Mouse (Mus musculus): ENCODE measurements around the gene Sirt2. TPM values are rescaled to one million over a fixed set of nuclear protein-coding genes. Genes with fewer than 3 reads are reported as not detected.
A peak's percentile ranks its signal among the peaks of the same experiment; 100 is the strongest.

The Sirt2 gene
- polyA plus RNA-seq, 1 experiment = 298 TPM

GRCm38 (mm10) chr7:28741368-28741708 lies 25.2 kb upstream of the Sirt2 start:
- Histone ChIP-seq H3K27me3 (ENCODE audit: control insufficient read depth, insufficient read depth, low read length) (no peaks in the 10 kb centered on the region), H3K27ac (ENCODE audit: insufficient read depth, low read length) (peak overlapping the region; percentile 70), H3K4me3 (replicated peaks; ENCODE audit: insufficient read depth, low read depth, low read length) (peak overlapping the region; percentile 91), H3K4me1 (ENCODE audit: control insufficient read depth, insufficient read depth, low read length) (peaks cover 11% of the 10 kb centered on the region)
- 0% methylated on average over 13 of the region's 13 CpGs for WGBS
- no peak for TF ChIP-seq CTCF (IDR thresholded peaks at IDR 0.05; ENCODE audit: borderline replicate concordance, insufficient read depth, low read depth, low read length)
- TF ChIP-seq POLR2A (IDR thresholded peaks at IDR 0.05; ENCODE audit: borderline replicate concordance, insufficient read depth, low read length) = no peak
- DNase-seq = no peak

- TF ChIP-seq CTCF (IDR thresholded peaks at IDR 0.05; ENCODE audit: borderline replicate concordance, insufficient read depth, low read depth, low read length) (peak; percentile 76), POLR2A (IDR thresholded peaks at IDR 0.05; ENCODE audit: borderline replicate concordance, insufficient read depth, low read length) (peak; percentile 98)
- peak within 1 kb of the TSS; percentile 76 for H3K27ac ChIP-seq (ENCODE audit: insufficient read depth, low read length)
- no peaks in the 10 kb centered on the region for H3K27me3 ChIP-seq (ENCODE audit: control insufficient read depth, insufficient read depth, low read length)
- peaks cover 11% of the 10 kb centered on the region for H3K4me1 ChIP-seq (ENCODE audit: control insufficient read depth, insufficient read depth, low read length)
- peak within 1 kb of the TSS; percentile 91 for H3K4me3 ChIP-seq (replicated peaks; ENCODE audit: insufficient read depth, low read depth, low read length)
- peak; percentile 98 for DNase-seq
- under 1% methylated on average over 39 of the region's 39 CpGs for WGBS
These were observed 24.7 kb upstream of the Sirt2 start, which contains the start of the genes Mrps12 and Sars2 for GRCm38 (mm10) chr7:28741709-28742438. Gene Mrps12, minus strand, starts transcription at chr7:28741820. Gene Sars2, plus strand, starts transcription at chr7:28741992.

DNA sequence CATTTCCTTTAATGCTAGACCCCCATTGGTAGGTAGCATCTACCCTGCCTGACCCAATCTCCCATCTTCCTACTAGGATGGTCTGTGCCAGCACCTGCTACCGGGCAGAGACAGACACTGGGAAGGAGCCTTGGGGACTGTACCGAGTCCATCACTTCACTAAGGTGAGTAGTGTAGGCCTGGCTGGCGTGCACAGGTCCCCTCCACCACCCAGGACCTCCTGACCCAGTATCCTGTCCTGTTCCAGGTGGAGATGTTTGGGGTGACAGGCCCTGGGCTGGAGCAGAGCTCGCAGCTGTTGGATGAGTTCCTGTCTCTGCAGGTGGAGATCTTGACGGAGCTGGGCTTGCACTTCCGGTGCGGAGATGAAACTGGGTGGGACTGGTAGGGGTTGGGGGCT lies 16.6 kb upstream of the Sirt2 start:
- WGBS = 94% methylated on average over 7 of the region's 7 CpGs
- H3K27me3 ChIP-seq (ENCODE audit: control insufficient read depth, insufficient read depth, low read length) = no peaks in the 10 kb centered on the region

DNA sequence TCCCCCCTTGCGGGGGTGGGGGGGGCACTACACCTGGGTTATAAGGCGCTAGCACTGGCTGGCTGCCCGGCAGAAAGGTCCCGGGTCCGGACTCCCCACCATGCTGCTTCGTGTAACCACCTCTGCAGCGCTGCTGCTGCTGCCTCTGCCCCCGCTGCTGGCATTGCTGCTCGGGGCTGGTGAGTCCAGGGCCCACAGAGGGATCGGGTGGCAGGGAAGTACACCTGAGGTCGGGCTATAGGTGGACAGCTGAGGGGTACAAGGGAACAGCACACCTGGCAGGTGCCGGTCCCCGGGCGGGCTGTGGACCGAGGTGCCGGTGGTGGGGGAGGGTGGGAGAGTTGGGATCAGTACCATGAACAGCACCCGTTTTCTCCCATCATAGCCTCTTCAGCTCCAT lies 10.5 kb upstream of the Sirt2 start, which contains the start of gene Ccer2:
Gene Ccer2 (plus strand): TSS at position 96 of the 400 bp plus-strand sequence.
- H3K4me3 ChIP-seq (replicated peaks; ENCODE audit: insufficient read depth, low read depth, low read length) = no peak within 1 kb of the TSS
- DNase-seq = no peak
- no peak within 1 kb of the TSS for H3K27ac ChIP-seq (ENCODE audit: insufficient read depth, low read length)
- TF ChIP-seq POLR2A (IDR thresholded peaks at IDR 0.05; ENCODE audit: borderline replicate concordance, insufficient read depth, low read length) (no peak), CTCF (IDR thresholded peaks at IDR 0.05; ENCODE audit: borderline replicate concordance, insufficient read depth, low read depth, low read length) (no peak)
- H3K27me3 ChIP-seq (ENCODE audit: control insufficient read depth, insufficient read depth, low read length) = no peaks in the 10 kb centered on the region; the same call in 1 of the 2 replicates
- 4% methylated on average over 17 of the region's 17 CpGs for WGBS
- H3K4me1 ChIP-seq (ENCODE audit: control insufficient read depth, insufficient read depth, low read length) = no peaks in the 10 kb centered on the region; the same call in 1 of the 2 replicates

More for the DNA sequence above, 16.6 kb upstream of the Sirt2 start:
- Histone ChIP-seq H3K4me1 (ENCODE audit: control insufficient read depth, insufficient read depth, low read length) (no peaks in the 10 kb centered on the region), H3K4me3 (replicated peaks; ENCODE audit: insufficient read depth, low read depth, low read length) (no peak overlapping the region), H3K27ac (ENCODE audit: insufficient read depth, low read length) (no peak overlapping the region)
- no peak for DNase-seq
- no peak for TF ChIP-seq CTCF (IDR thresholded peaks at IDR 0.05; ENCODE audit: borderline replicate concordance, insufficient read depth, low read depth, low read length)
- TF ChIP-seq POLR2A (IDR thresholded peaks at IDR 0.05; ENCODE audit: borderline replicate concordance, insufficient read depth, low read length) = no peak

DNA sequence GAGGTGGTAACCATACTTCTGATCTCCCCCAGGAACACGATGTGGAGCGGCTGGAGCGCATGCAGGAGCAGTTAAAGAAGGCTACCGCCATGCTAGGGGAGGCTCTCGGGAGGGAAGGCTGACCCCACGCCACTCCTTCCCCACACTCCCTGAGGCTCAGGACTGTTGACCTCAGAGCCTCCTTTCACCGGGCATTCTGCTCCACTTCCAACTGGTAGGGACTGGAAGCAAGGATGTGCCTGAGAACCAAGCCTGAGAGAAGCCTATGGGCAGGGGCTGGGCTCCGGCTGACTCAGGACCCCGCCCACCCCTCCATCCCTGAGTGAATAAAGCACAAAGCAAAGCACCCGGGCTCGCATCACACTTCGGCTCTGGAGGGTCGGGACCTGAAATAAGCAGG lies 7.9 kb upstream of the Sirt2 start:
- Histone ChIP-seq H3K4me3 (replicated peaks; ENCODE audit: insufficient read depth, low read depth, low read length) (no peak overlapping the region), H3K27me3 (ENCODE audit: control insufficient read depth, insufficient read depth, low read length) (no peaks in the 10 kb centered on the region; the same call in 1 of the 2 replicates), H3K27ac (ENCODE audit: insufficient read depth, low read length) (no peak overlapping the region), H3K4me1 (ENCODE audit: control insufficient read depth, insufficient read depth, low read length) (no peaks in the 10 kb centered on the region; the same call in 1 of the 2 replicates)
- 83% methylated on average over 13 of the region's 13 CpGs for WGBS
- no peak for DNase-seq
- TF ChIP-seq POLR2A (IDR thresholded peaks at IDR 0.05; ENCODE audit: borderline replicate concordance, insufficient read depth, low read length) = no peak
- no peak for TF ChIP-seq CTCF (IDR thresholded peaks at IDR 0.05; ENCODE audit: borderline replicate concordance, insufficient read depth, low read depth, low read length)

DNA sequence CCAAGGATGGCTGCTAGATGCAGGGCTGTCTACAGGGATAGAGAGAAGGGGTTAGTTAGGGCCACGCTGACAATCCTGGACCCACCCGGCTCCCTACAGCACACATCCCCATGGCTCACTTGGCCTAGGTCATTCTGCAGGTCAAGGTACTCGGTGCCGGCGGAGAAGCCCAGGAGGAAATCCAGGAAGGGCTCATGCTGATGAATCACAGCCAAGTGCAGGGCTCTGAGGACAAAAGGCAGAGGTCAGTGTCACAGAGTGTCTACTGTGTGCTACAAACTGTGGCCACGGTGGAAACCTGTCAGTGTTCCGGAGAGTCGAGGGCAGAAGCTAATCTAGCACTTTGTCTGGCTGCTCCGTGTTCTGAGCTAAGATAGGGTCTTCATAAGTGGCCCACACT lies 4.6 kb upstream of the Sirt2 start:
- DNase-seq = no peak
- no peaks in the 10 kb centered on the region for H3K27me3 ChIP-seq (ENCODE audit: control insufficient read depth, insufficient read depth, low read length)
- TF ChIP-seq POLR2A (IDR thresholded peaks at IDR 0.05; ENCODE audit: borderline replicate concordance, insufficient read depth, low read length) (no peak), CTCF (IDR thresholded peaks at IDR 0.05; ENCODE audit: borderline replicate concordance, insufficient read depth, low read depth, low read length) (no peak)
- H3K27ac ChIP-seq (ENCODE audit: insufficient read depth, low read length) = no peak overlapping the region
- no peaks in the 10 kb centered on the region; the same call in 1 of the 2 replicates for H3K4me1 ChIP-seq (ENCODE audit: control insufficient read depth, insufficient read depth, low read length)
- H3K4me3 ChIP-seq (replicated peaks; ENCODE audit: insufficient read depth, low read depth, low read length) = no peak overlapping the region
- 93% methylated on average over 9 of the region's 9 CpGs for whole genome bisulfite sequencing

GRCm38 (mm10) chr7:28765211-28765610 lies 1.3 kb upstream of the Sirt2 start:
- 83% methylated on average over 6 of the region's 6 CpGs for WGBS
- H3K4me1 ChIP-seq (ENCODE audit: control insufficient read depth, insufficient read depth, low read length) = peaks cover 5% of the 10 kb centered on the region
- no peak for DNase-seq
- no peaks in the 10 kb centered on the region for H3K27me3 ChIP-seq (ENCODE audit: control insufficient read depth, insufficient read depth, low read length)
- H3K4me3 ChIP-seq (replicated peaks; ENCODE audit: insufficient read depth, low read depth, low read length) = peak overlapping the region; percentile 60
- TF ChIP-seq POLR2A (IDR thresholded peaks at IDR 0.05; ENCODE audit: borderline replicate concordance, insufficient read depth, low read length) (no peak), CTCF (IDR thresholded peaks at IDR 0.05; ENCODE audit: borderline replicate concordance, insufficient read depth, low read depth, low read length) (no peak)
- no peak overlapping the region for H3K27ac ChIP-seq (ENCODE audit: insufficient read depth, low read length)

DNA sequence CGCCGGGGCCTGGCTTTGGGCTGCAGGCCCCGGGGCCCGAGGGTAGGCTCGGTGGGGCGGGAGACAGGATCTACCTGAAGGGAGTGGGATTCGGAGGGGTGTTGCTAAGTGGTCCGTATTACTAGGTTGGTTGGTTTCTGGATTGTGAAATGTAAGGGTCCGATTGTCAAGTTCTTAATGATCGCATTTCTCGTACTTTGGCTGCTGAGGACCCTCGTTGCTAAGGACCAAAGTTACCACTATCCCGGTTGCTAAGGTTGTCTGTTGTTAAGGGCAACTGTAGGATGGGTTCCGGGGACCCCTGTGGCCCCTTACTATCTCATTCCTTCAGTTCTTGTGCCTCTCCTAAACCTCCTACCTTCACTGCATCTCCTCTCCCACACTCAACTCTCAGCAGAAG lies 375 bp downstream of the Sirt2 start:
- Histone ChIP-seq H3K4me3 (replicated peaks; ENCODE audit: insufficient read depth, low read depth, low read length) (peak overlapping the region; percentile 59), H3K27me3 (ENCODE audit: control insufficient read depth, insufficient read depth, low read length) (no peaks in the 10 kb centered on the region), H3K27ac (ENCODE audit: insufficient read depth, low read length) (no peak overlapping the region), H3K4me1 (ENCODE audit: control insufficient read depth, insufficient read depth, low read length) (peaks cover 11% of the 10 kb centered on the region)
- no peak for DNase-seq
- WGBS = 1% methylated on average over 14 of the region's 14 CpGs
- TF ChIP-seq POLR2A (IDR thresholded peaks at IDR 0.05; ENCODE audit: borderline replicate concordance, insufficient read depth, low read length) = no peak
- no peak for TF ChIP-seq CTCF (IDR thresholded peaks at IDR 0.05; ENCODE audit: borderline replicate concordance, insufficient read depth, low read depth, low read length)

Measured in cerebellum, adult 2 months (tissue).